Mouse (Mus musculus) lung, postnatal 0 days (tissue): ENCODE measurements around the gene Hivep2.

Source experiments
- CTCF ChIP-seq: IDR thresholded peaks from 2 replicates; pipeline ENCODE4 v1.5.1; 2016; ENCODE audit warnings: antibody characterized with exemption, mild to moderate bottlenecking
- EP300 ChIP-seq: IDR thresholded peaks from 2 replicates; pipeline ENCODE4 v1.6.1; 2016; ENCODE audit warnings: antibody characterized with exemption, mild to moderate bottlenecking, control low read depth

DNA sequence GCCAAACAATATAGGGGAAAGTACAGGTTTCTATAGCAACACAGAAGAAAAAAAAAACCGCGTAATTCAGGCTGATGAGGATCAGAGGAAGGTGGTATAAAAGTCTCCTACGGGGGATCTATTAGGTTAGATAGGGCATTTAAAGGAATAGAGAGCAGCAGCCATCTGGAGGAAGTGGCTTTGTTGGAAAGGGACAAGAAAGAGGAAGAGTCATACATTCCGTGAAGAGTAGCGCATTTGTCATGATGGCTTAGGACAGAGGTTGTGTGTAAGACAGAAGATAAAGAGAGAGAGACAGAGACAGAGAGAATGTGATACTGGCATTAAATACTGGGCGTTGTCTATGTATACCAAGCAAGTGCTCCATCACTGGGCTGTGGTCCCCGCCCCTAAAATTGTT lies 32.6 kb upstream of the Hivep2 start:
- TF ChIP-seq CTCF (no peak), EP300 (no peak)
